Mouse (Mus musculus) CH12.LX (cell line): Measurements from ENCODE around the gene Bhmt2. TPM values are rescaled to one million over a fixed set of nuclear protein-coding genes. Genes with fewer than 3 reads are reported as not detected.

Source experiments
- DNase-seq: peaks from one replicate; pipeline ENCODE4 v3.0.0-alpha.2; 2013; ENCODE audit errors: extremely low read depth
- H3K27ac ChIP-seq: 2 replicates; pipeline ENCODE4 v1.5.1; 2012; ENCODE audit warnings: low read depth, mild to moderate bottlenecking, control low read depth, moderate library complexity; ENCODE audit not compliant: insufficient read depth
- H3K27me3 ChIP-seq: replicated peaks from 2 replicates; pipeline ENCODE3; 2012; ENCODE audit warnings: inconsistent platforms
- H3K36me3 ChIP-seq, 2 experiments: replicated peaks in 1 of 2; 2 replicates each; pipeline versions ENCODE3 to v1.6.1; 2012; ENCODE audit warnings: inconsistent platforms in 1 of 2, low read length in 1 of 2, mild to moderate bottlenecking in 1 of 2, mixed read lengths in 1 of 2, moderate library complexity in 1 of 2; ENCODE audit not compliant: control insufficient read depth in 1 of 2, insufficient read depth in 1 of 2
- H3K4me1 ChIP-seq, 2 experiments: 2 replicates each; pipeline ENCODE4 v1.6.1; 2012; ENCODE audit warnings: inconsistent platforms in 1 of 2, moderate library complexity in 1 of 2; ENCODE audit not compliant: insufficient read depth in 2 of 2, control insufficient read depth in 1 of 2
- H3K4me2 ChIP-seq: 2 replicates; pipeline ENCODE4 v1.6.1; 2012; ENCODE audit warnings: low read depth, mild to moderate bottlenecking, control low read depth; ENCODE audit not compliant: poor library complexity, insufficient read depth, severe bottlenecking
- H3K4me3 ChIP-seq, 3 experiments: fragments of 150-350 bp in 1 of 3; sonication (generic) in 1 of 3; replicated peaks in 1 of 3; 2 replicates each; pipeline versions ENCODE3 to v1.5.1; 2011 to 2012; ENCODE audit warnings: low read depth in 2 of 3, low read length in 2 of 3, mild to moderate bottlenecking in 2 of 3, moderate library complexity in 2 of 3, control low read depth in 1 of 3, improper control_type of control experiment in 1 of 3, inconsistent platforms in 1 of 3, mixed read lengths in 1 of 3; ENCODE audit not compliant: poor library complexity in 1 of 3
- H3K79me2 ChIP-seq: replicated peaks from 2 replicates; pipeline ENCODE4 v1.6.1; 2012; ENCODE audit warnings: mild to moderate bottlenecking, moderate library complexity; ENCODE audit not compliant: control insufficient read depth, poor library complexity, insufficient read depth, severe bottlenecking; ENCODE audit errors: extremely low read depth
- H3K9ac ChIP-seq: 2 replicates; pipeline ENCODE4 v1.6.1; 2012; ENCODE audit warnings: low read depth, mild to moderate bottlenecking, control low read depth, moderate library complexity; ENCODE audit not compliant: insufficient read depth
- H3K9me3 ChIP-seq: replicated peaks from 2 replicates; pipeline ENCODE3; 2012; ENCODE audit warnings: low read length, inconsistent platforms, mixed read lengths
- BHLHE40 ChIP-seq: IDR thresholded peaks from 2 replicates; pipeline ENCODE4 v1.6.1; 2011; ENCODE audit warnings: mild to moderate bottlenecking, low read depth, low read length, improper control_type of control experiment
- CTCF ChIP-seq, 2 experiments: IDR thresholded peaks in 1 of 2; conservative IDR thresholded peaks in 1 of 2; 2 replicates each; pipeline ENCODE4 v1.5.1; 2011 to 2012; ENCODE audit warnings: low read depth in 2 of 2, low read length in 2 of 2, improper control_type of control experiment in 1 of 2, inconsistent platforms in 1 of 2, mild to moderate bottlenecking in 1 of 2, moderate library complexity in 1 of 2
- E2F4 ChIP-seq: IDR thresholded peaks from 2 replicates; pipeline ENCODE4 v1.6.1; 2011; ENCODE audit warnings: low read depth, low read length, improper control_type of control experiment; ENCODE audit not compliant: insufficient replicate concordance
- ELF1 ChIP-seq: IDR thresholded peaks from 2 replicates; pipeline ENCODE4 v1.6.1; 2014; ENCODE audit warnings: low read depth, mild to moderate bottlenecking, inconsistent platforms, low read length, improper control_type of control experiment
- EP300 ChIP-seq: IDR thresholded peaks from 2 replicates; pipeline ENCODE4 v1.6.1; 2011; ENCODE audit warnings: low read length, improper control_type of control experiment
- ETS1 ChIP-seq: conservative IDR thresholded peaks from 2 replicates; pipeline ENCODE4 v1.6.1; 2012; ENCODE audit warnings: low read depth, mild to moderate bottlenecking, inconsistent platforms, low read length, improper control_type of control experiment, moderate library complexity
- GABPA ChIP-seq: IDR thresholded peaks from 2 replicates; pipeline ENCODE4 v1.6.1; 2012; ENCODE audit warnings: low read depth, low read length, improper control_type of control experiment, inconsistent platforms; ENCODE audit not compliant: insufficient replicate concordance
- HCFC1 ChIP-seq: IDR thresholded peaks from 2 replicates; pipeline ENCODE4 v1.6.1; 2012; ENCODE audit warnings: low read depth, mild to moderate bottlenecking, inconsistent platforms, low read length, improper control_type of control experiment
- IRF4 ChIP-seq: IDR thresholded peaks from 2 replicates; pipeline ENCODE4 v1.6.1; 2014; ENCODE audit warnings: low read depth, mild to moderate bottlenecking, inconsistent platforms, low read length, improper control_type of control experiment
- JUN ChIP-seq: IDR thresholded peaks from 2 replicates; pipeline ENCODE4 v1.6.1; 2011; ENCODE audit warnings: low read depth, mild to moderate bottlenecking, low read length, improper control_type of control experiment, moderate library complexity; ENCODE audit not compliant: insufficient read depth
- JUND ChIP-seq: conservative IDR thresholded peaks from 2 replicates; pipeline ENCODE4 v1.6.1; 2011; ENCODE audit warnings: low read depth, low read length, improper control_type of control experiment
- MAFK ChIP-seq: IDR thresholded peaks from 2 replicates; pipeline ENCODE4 v1.6.1; 2011; ENCODE audit warnings: low read length, improper control_type of control experiment; ENCODE audit not compliant: insufficient replicate concordance
- MAX ChIP-seq: IDR thresholded peaks from 2 replicates; pipeline ENCODE4 v1.6.1; 2011; ENCODE audit warnings: low read length, improper control_type of control experiment
- MAZ ChIP-seq: IDR thresholded peaks from 2 replicates; pipeline ENCODE4 v1.6.1; 2012; ENCODE audit warnings: low read depth, mild to moderate bottlenecking, inconsistent platforms, low read length, improper control_type of control experiment, moderate library complexity
- MEF2A ChIP-seq: IDR thresholded peaks from 2 replicates; pipeline ENCODE4 v1.6.1; 2014; ENCODE audit warnings: low read depth, mild to moderate bottlenecking, inconsistent platforms, low read length, improper control_type of control experiment, borderline replicate concordance
- MXI1 ChIP-seq: IDR thresholded peaks from 2 replicates; pipeline ENCODE4 v1.6.1; 2011; ENCODE audit warnings: mild to moderate bottlenecking, low read depth, low read length, improper control_type of control experiment
- MYC ChIP-seq: IDR thresholded peaks from 2 replicates; pipeline ENCODE4 v1.6.1; 2011; ENCODE audit warnings: low read depth, mild to moderate bottlenecking, improper control_type of control experiment, low read length
- NELFE ChIP-seq: IDR thresholded peaks from 2 replicates; pipeline ENCODE4 v1.6.1; 2011; ENCODE audit warnings: low read depth, low read length, improper control_type of control experiment
- NRF1 ChIP-seq: IDR thresholded peaks from 2 replicates; pipeline ENCODE4 v1.6.1; 2014; ENCODE audit warnings: low read depth, mild to moderate bottlenecking, inconsistent platforms, low read length, improper control_type of control experiment, moderate library complexity
- PAX5 ChIP-seq: IDR thresholded peaks from 2 replicates; pipeline ENCODE4 v1.6.1; 2012; ENCODE audit warnings: low read length, inconsistent platforms, mixed read lengths
- POLR2A ChIP-seq: IDR thresholded peaks from 2 replicates; pipeline ENCODE4 v1.6.1; 2011; ENCODE audit warnings: low read depth, mild to moderate bottlenecking, improper control_type of control experiment, low read length
- POLR2AphosphoS2 ChIP-seq: IDR thresholded peaks from 2 replicates; pipeline ENCODE4 v1.6.1; 2011; ENCODE audit warnings: low read depth, low read length, improper control_type of control experiment
- RAD21 ChIP-seq: IDR thresholded peaks from 2 replicates; pipeline ENCODE4 v1.6.1; 2011; ENCODE audit warnings: low read depth, mild to moderate bottlenecking, low read length, improper control_type of control experiment, moderate library complexity
- RCOR1 ChIP-seq: conservative IDR thresholded peaks from 2 replicates; pipeline ENCODE4 v1.6.1; 2012; ENCODE audit warnings: low read depth, mild to moderate bottlenecking, inconsistent platforms, low read length, improper control_type of control experiment
- SIN3A ChIP-seq: IDR thresholded peaks from 2 replicates; pipeline ENCODE4 v1.6.1; 2012; ENCODE audit warnings: low read length, improper control_type of control experiment, inconsistent platforms
- SMC3 ChIP-seq: IDR thresholded peaks from 2 replicates; pipeline ENCODE4 v1.6.1; 2011; ENCODE audit warnings: low read depth, low read length, improper control_type of control experiment
- TBP ChIP-seq: conservative IDR thresholded peaks from 2 replicates; pipeline ENCODE4 v1.6.1; 2011; ENCODE audit warnings: low read depth, low read length, improper control_type of control experiment
- TCF12 ChIP-seq: IDR thresholded peaks from 2 replicates; pipeline ENCODE4 v1.6.1; 2014; ENCODE audit warnings: low read depth, mild to moderate bottlenecking, inconsistent platforms, low read length, improper control_type of control experiment
- UBTF ChIP-seq: IDR thresholded peaks from 2 replicates; pipeline ENCODE4 v1.6.1; 2012; ENCODE audit warnings: low read depth, mild to moderate bottlenecking, inconsistent platforms, low read length, improper control_type of control experiment, moderate library complexity
- USF1 ChIP-seq: IDR thresholded peaks from 2 replicates; pipeline ENCODE4 v1.6.1; 2014; ENCODE audit warnings: low read depth, mild to moderate bottlenecking, inconsistent platforms, low read length, improper control_type of control experiment
- USF2 ChIP-seq: conservative IDR thresholded peaks from 2 replicates; pipeline ENCODE4 v1.6.1; 2011; ENCODE audit warnings: low read depth, low read length, improper control_type of control experiment
- ZC3H11A ChIP-seq: IDR thresholded peaks from 2 replicates; pipeline ENCODE4 v1.6.1; 2012; ENCODE audit warnings: low read depth, mild to moderate bottlenecking, inconsistent platforms, low read length, improper control_type of control experiment
- ZMIZ1 ChIP-seq: IDR thresholded peaks from 2 replicates; pipeline ENCODE4 v1.6.1; 2012; ENCODE audit warnings: low read depth, mild to moderate bottlenecking, inconsistent platforms, low read length, improper control_type of control experiment
- dilution Hi-C: fragments of 300-500 bp; cut with MboI; formaldehyde crosslinking; loops from 2 replicates; pipeline ENCODE4 v1.14.3; 2020; ENCODE audit warnings: low sequenced_read_pairs; ENCODE audit not compliant: extremely low pct_unique_long_range_greater_than_20kb, extremely low pct_ligation_motif_present
- in situ Hi-C: fragments of 300-500 bp; cut with MboI; formaldehyde crosslinking; loops from 3 replicates; pipeline ENCODE4 v1.14.3; 2019; ENCODE audit warnings: low sequenced_read_pairs, low pct_ligation_motif_present, low pct_unique_long_range_greater_than_20kb, mixed read lengths
- polyA plus RNA-seq: library from polyadenylated mRNA; unstranded; fragments of >175 nt; gene quantifications from 2 replicates; pipeline ENCODE4 v1.2.1, GENCODE M21; 2012; ENCODE audit warnings: low read depth; ENCODE audit not compliant: insufficient read length
- total RNA-seq, 2 experiments: library from RNA; depleted of rRNA; stranded (reverse); fragments of 300-350 nt in 1 of 2; fragments of >200 nt in 1 of 2; gene quantifications; 2 replicates each; pipeline ENCODE4 v1.2.3; 2012 to 2014

Gene Bhmt2
- total and polyA plus RNA-seq, 3 experiments: not detected

DNA sequence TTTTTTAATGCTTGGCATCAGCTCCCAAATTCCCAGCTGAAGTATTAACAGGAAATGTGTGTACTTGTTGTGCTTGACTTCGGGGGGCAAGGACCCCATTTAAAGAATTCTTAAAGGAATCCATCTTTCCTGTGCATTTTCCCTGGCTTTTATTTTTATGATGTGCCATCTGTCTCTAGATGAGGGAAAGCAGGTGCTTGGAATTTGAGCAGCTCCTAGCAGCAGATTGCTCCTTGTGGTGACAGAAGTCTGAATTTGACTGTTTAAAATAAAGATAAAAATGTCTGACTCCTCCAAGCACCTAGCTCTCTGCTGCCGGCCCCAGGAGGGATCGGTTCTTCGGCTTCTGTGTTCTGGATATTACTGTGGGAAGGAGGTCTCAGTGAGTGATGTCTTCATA is 47.8 kb upstream of the Bhmt2 start:
- in situ Hi-C loops: loop anchor here (25.0 kb wide), 3 partner anchors 385 to 960 kb away; no protein-coding TSS in a partner anchor
- no peaks in the 10 kb centered on the region for H3K9me3 ChIP-seq
- TF ChIP-seq PAX5: no peak
- TF ChIP-seq ZMIZ1: no peak
- no peak for TF ChIP-seq TCF12
- no peak for TF ChIP-seq ETS1
- no peak for TF ChIP-seq MEF2A
- no peak for TF ChIP-seq USF1
- no peak for TF ChIP-seq UBTF
- TF ChIP-seq NELFE: no peak
- no peak for TF ChIP-seq EP300

DNA sequence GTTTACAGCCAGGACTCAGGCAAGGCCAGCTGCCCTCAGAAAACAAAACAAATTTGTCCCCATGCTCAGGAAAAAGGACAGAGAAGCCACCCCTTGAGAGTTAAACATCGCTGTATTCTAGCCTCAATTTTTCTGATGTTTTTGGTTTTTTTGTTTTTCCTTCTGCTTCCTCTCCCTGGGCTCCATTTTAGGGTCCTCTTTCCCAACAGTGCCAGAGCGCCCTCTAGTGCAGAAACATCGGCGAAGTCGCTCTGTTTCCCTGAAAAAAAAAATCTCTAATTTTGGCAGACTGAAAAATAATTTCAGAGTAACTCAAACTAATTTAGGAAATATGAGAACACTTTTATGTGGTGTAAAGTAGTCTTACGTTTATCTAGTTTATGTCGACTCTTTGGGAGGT is 44.8 kb upstream of the Bhmt2 start:
- peaks cover 4 to 17% of the 10 kb centered on the region in 2 experiments for H3K4me1 ChIP-seq
- H3K79me2 ChIP-seq: no peaks in the 10 kb centered on the region
- H3K4me2 ChIP-seq: peak overlapping the region; percentile 46; the same call in 1 of the 2 replicates
- H3K9me3 ChIP-seq: no peaks in the 10 kb centered on the region
- H3K4me3 ChIP-seq: no peak overlapping the region
- in situ Hi-C loops: loop anchor here (25.0 kb wide), 3 partner anchors 382 to 957 kb away; no protein-coding TSS in a partner anchor
- H3K27ac ChIP-seq: no peak overlapping the region
- no peaks in the 10 kb centered on the region for H3K27me3 ChIP-seq
- no peak overlapping the region; the same call in 1 of the 2 replicates for H3K9ac ChIP-seq
- dilution Hi-C loops: no loop called here
- no peaks in the 10 kb centered on the region for H3K36me3 ChIP-seq
- DNase-seq: peak; percentile 67
- TF ChIP-seq SMC3 (peak; percentile 63), BHLHE40 (no peak), HCFC1 (no peak), SIN3A (no peak), CTCF (conservative IDR thresholded peaks at IDR 0.05 in 1 of 2, IDR thresholded peaks at IDR 0.05 in 1 of 2; ENCODE audit: low read depth in 2 of 2, low read length in 2 of 2) (peak; percentile 44 to 89), ELF1 (no peak), TCF12 (no peak), POLR2A (no peak), NRF1 (no peak), MEF2A (0 out of 2 replicates have a peak, but pooled peaks have one; percentile 28), GABPA (no peak), JUND (no peak), USF2 (no peak), ETS1 (no peak), MXI1 (no peak), TBP (no peak), MAZ (no peak), E2F4 (no peak), RCOR1 (no peak), ZC3H11A (peak; percentile 39; the same call in 1 of the 2 replicates), MYC (no peak), EP300 (no peak), USF1 (no peak), RAD21 (peak; percentile 88), MAX (no peak), JUN (no peak), IRF4 (peak; percentile 10; the same call in 1 of the 2 replicates), POLR2AphosphoS2 (no peak), MAFK (no peak), ZMIZ1 (no peak)

More for the DNA sequence above, 47.8 kb upstream of the Bhmt2 start:
- no peak for DNase-seq
- Histone ChIP-seq H3K27me3 (no peaks in the 10 kb centered on the region), H3K4me2 (no peak overlapping the region), H3K4me1 (peaks cover 5 to 19% of the 10 kb centered on the region in 2 experiments), H3K9ac (no peak overlapping the region), H3K79me2 (no peaks in the 10 kb centered on the region), H3K27ac (no peak overlapping the region), H3K4me3 (no peak overlapping the region), H3K36me3 (no peaks in the 10 kb centered on the region)
- dilution Hi-C loops: no loop called here
